Mouse (Mus musculus): ENCODE results near the gene Syngr4. TPM values are rescaled to one million over a fixed set of nuclear protein-coding genes. Genes with fewer than 3 reads are reported as not detected.
A peak's percentile ranks its signal among the peaks of the same experiment; 100 is the strongest.
"Not testable (repeated sequence)": the region's sequence is repeated elsewhere in the genome, so short reads cannot be mapped to it uniquely, and the experiment has no call there.

The Syngr4 gene
- polyA plus RNA-seq, 1 experiment from 2014 or later: 0.76 TPM

- no peaks in the 10 kb centered on the region for H3K4me1 ChIP-seq (replicated peaks)
- no peaks in the 10 kb centered on the region for H3K9me3 ChIP-seq (replicated peaks)
- H3K4me3 ChIP-seq: no peak overlapping the region
- H3K27me3 ChIP-seq: no peaks in the 10 kb centered on the region
- no peak overlapping the region for H3K9ac ChIP-seq
- no peak for ATAC-seq (replicated peaks; ENCODE audit: insufficient number of reproducible peaks, insufficient read depth, low FRiP score, low read depth)
- peaks cover 85% of the 10 kb centered on the region for H3K36me3 ChIP-seq
- no peak overlapping the region for H3K27ac ChIP-seq
- 92% methylated on average over 2 of the region's 2 CpGs for WGBS
- H3K4me2 ChIP-seq: no peak overlapping the region
These were observed 15.5 kb downstream of the Syngr4 start for GRCm38 (mm10) chr7:45881011-45881410.

GRCm38 (mm10) chr7:45880531-45880930, 16.0 kb downstream of the Syngr4 start:
- Histone ChIP-seq H3K9ac (no peak overlapping the region), H3K27ac (no peak overlapping the region), H3K36me3 (peaks cover 86% of the 10 kb centered on the region), H3K4me2 (no peak overlapping the region), H3K27me3 (no peaks in the 10 kb centered on the region), H3K4me3 (no peak overlapping the region), H3K4me1 (replicated peaks) (no peaks in the 10 kb centered on the region), H3K9me3 (replicated peaks) (no peaks in the 10 kb centered on the region)
- no peak for ATAC-seq (replicated peaks; ENCODE audit: insufficient number of reproducible peaks, insufficient read depth, low FRiP score, low read depth)
- WGBS: 98% methylated on average over 4 of the region's 4 CpGs

GRCm38 (mm10) chr7:45878278-45878677, 18.2 kb downstream of the Syngr4 start, which contains the start of gene Grin2d:
Grin2d (minus strand) TSS chr7:45878378.
- H3K9me3 ChIP-seq (replicated peaks): not testable (repeated sequence)

GRCm38 (mm10) chr7:45876895-45877294, 19.6 kb downstream of the Syngr4 start:
- Histone ChIP-seq H3K9me3 (replicated peaks) (no peaks in the 10 kb centered on the region), H3K4me2 (no peak overlapping the region), H3K27ac (no peak overlapping the region), H3K9ac (no peak overlapping the region), H3K4me1 (replicated peaks) (peaks cover 16% of the 10 kb centered on the region), H3K4me3 (no peak overlapping the region), H3K36me3 (peaks cover 69% of the 10 kb centered on the region), H3K27me3 (peaks cover 2% of the 10 kb centered on the region; the same call in 1 of the 2 replicates)
- ATAC-seq (replicated peaks; ENCODE audit: insufficient number of reproducible peaks, insufficient read depth, low FRiP score, low read depth): no peak
- WGBS: 91% methylated on average over 7 of the region's 7 CpGs

More at GRCm38 (mm10) chr7:45878278-45878677, 18.2 kb downstream of the Syngr4 start, which contains the start of gene Grin2d:
- 92% methylated on average over 1 of the region's 1 CpGs for WGBS
- ATAC-seq (replicated peaks; ENCODE audit: insufficient number of reproducible peaks, insufficient read depth, low FRiP score, low read depth); H3K4me2 ChIP-seq; H3K27me3 ChIP-seq; H3K4me3 ChIP-seq; H3K9ac ChIP-seq; H3K27ac ChIP-seq: not testable (repeated sequence)
- Histone ChIP-seq H3K36me3 (peaks cover 83% of the 10 kb centered on the region), H3K4me1 (replicated peaks) (peaks cover 16% of the 10 kb centered on the region)

- WGBS: 2% methylated on average over 28 of the region's 28 CpGs
These were observed 23.2 kb downstream of the Syngr4 start for GRCm38 (mm10) chr7:45873061-45873947.

GRCm38 (mm10) chr7:45872624-45873023, 23.9 kb downstream of the Syngr4 start, which contains the start of gene Kdelr1:
Kdelr1 (plus strand) TSS chr7:45872772.
- peak; percentile 74 for ATAC-seq (replicated peaks; ENCODE audit: insufficient number of reproducible peaks, insufficient read depth, low FRiP score, low read depth)
- Histone ChIP-seq H3K9me3 (replicated peaks) (no peaks in the 10 kb centered on the region), H3K27ac (peak within 1 kb of the TSS; percentile 96), H3K27me3 (peaks cover 40% of the 10 kb centered on the region), H3K9ac (peak within 1 kb of the TSS; percentile 97), H3K4me1 (replicated peaks) (peaks cover 49% of the 10 kb centered on the region), H3K36me3 (peaks cover 29% of the 10 kb centered on the region), H3K4me2 (peak within 1 kb of the TSS; percentile 69), H3K4me3 (peak within 1 kb of the TSS; percentile 96)
- WGBS: under 1% methylated on average over 18 of the region's 18 CpGs

More at GRCm38 (mm10) chr7:45873061-45873947, 23.2 kb downstream of the Syngr4 start:
- Histone ChIP-seq H3K36me3 (peaks cover 34% of the 10 kb centered on the region), H3K9ac (peak overlapping the region; percentile 97), H3K4me1 (replicated peaks) (peaks cover 43% of the 10 kb centered on the region), H3K27me3 (peaks cover 33% of the 10 kb centered on the region), H3K9me3 (replicated peaks) (no peaks in the 10 kb centered on the region), H3K4me2 (peak overlapping the region; percentile 69), H3K27ac (peak overlapping the region; percentile 96), H3K4me3 (peak overlapping the region; percentile 96)
- peak; percentile 34 for ATAC-seq (replicated peaks; ENCODE audit: insufficient number of reproducible peaks, insufficient read depth, low FRiP score, low read depth)

- peak overlapping the region; percentile 61 for H3K4me2 ChIP-seq
- peaks cover 62% of the 10 kb centered on the region for H3K4me1 ChIP-seq (replicated peaks)
- no peaks in the 10 kb centered on the region for H3K9me3 ChIP-seq (replicated peaks)
- WGBS: 4% methylated on average over 29 of the region's 30 CpGs
- H3K9ac ChIP-seq: peak overlapping the region; percentile 33
- H3K36me3 ChIP-seq: peaks cover 8% of the 10 kb centered on the region
- peaks cover 48% of the 10 kb centered on the region for H3K27me3 ChIP-seq
- no peak for ATAC-seq (replicated peaks; ENCODE audit: insufficient number of reproducible peaks, insufficient read depth, low FRiP score, low read depth)
- peak overlapping the region; percentile 31 for H3K4me3 ChIP-seq
- H3K27ac ChIP-seq: no peak overlapping the region
These were observed 26.0 kb downstream of the Syngr4 start for GRCm38 (mm10) chr7:45870282-45871058.

- Histone ChIP-seq H3K27ac (no peak overlapping the region), H3K4me2 (peak overlapping the region; percentile 61), H3K36me3 (peaks cover 2% of the 10 kb centered on the region), H3K9ac (peak overlapping the region; percentile 33), H3K27me3 (peaks cover 48% of the 10 kb centered on the region), H3K4me1 (replicated peaks) (peaks cover 58% of the 10 kb centered on the region), H3K4me3 (peak overlapping the region; percentile 31), H3K9me3 (replicated peaks) (no peaks in the 10 kb centered on the region)
- no peak for ATAC-seq (replicated peaks; ENCODE audit: insufficient number of reproducible peaks, insufficient read depth, low FRiP score, low read depth)
- WGBS: 3% methylated on average over 14 of the region's 14 CpGs
These were observed 26.7 kb downstream of the Syngr4 start for GRCm38 (mm10) chr7:45869787-45870186.

- Histone ChIP-seq H3K9ac (peak overlapping the region; percentile 33; the same call in 1 of the 2 replicates), H3K27me3 (peaks cover 48% of the 10 kb centered on the region), H3K4me1 (replicated peaks) (peaks cover 52% of the 10 kb centered on the region), H3K27ac (no peak overlapping the region), H3K4me2 (peak overlapping the region; percentile 61), H3K36me3 (no peaks in the 10 kb centered on the region), H3K9me3 (replicated peaks) (no peaks in the 10 kb centered on the region), H3K4me3 (peak overlapping the region; percentile 31)
- WGBS: 10% methylated on average over 8 of the region's 8 CpGs
- ATAC-seq (replicated peaks; ENCODE audit: insufficient number of reproducible peaks, insufficient read depth, low FRiP score, low read depth): no peak
These were observed 27.3 kb downstream of the Syngr4 start for GRCm38 (mm10) chr7:45869107-45869670.

GRCm38 (mm10) chr7:45867871-45868270, 28.6 kb downstream of the Syngr4 start:
- Histone ChIP-seq H3K9ac (no peak overlapping the region), H3K4me2 (no peak overlapping the region), H3K27me3 (peaks cover 52% of the 10 kb centered on the region), H3K4me3 (no peak overlapping the region), H3K36me3 (no peaks in the 10 kb centered on the region), H3K9me3 (replicated peaks) (no peaks in the 10 kb centered on the region), H3K4me1 (replicated peaks) (peaks cover 46% of the 10 kb centered on the region), H3K27ac (no peak overlapping the region)
- ATAC-seq (replicated peaks; ENCODE audit: insufficient number of reproducible peaks, insufficient read depth, low FRiP score, low read depth): no peak
- WGBS: 37% methylated on average over 2 of the region's 2 CpGs
